Mouse (Mus musculus): Measurements from ENCODE around the gene Dtx1. TPM values are rescaled to one million over a fixed set of nuclear protein-coding genes. Genes with fewer than 3 reads are reported as not detected.

Dtx1 gene
- total and polyA plus RNA-seq, 3 experiments, result 0.05 to 0.09 TPM; not detected in 1

GRCm38 (mm10) chr5:120634131-120634530 is 77.6 kb downstream of the Dtx1 start, which contains the start of gene Cfap73:
TSS of gene Cfap73 (minus strand) at chr5:120634235.
- TF ChIP-seq POLR2AphosphoS5 (IDR thresholded peaks at IDR 0.05; ENCODE audit: insufficient replicate concordance, low read depth, low read length) (no peak), TAL1 (conservative IDR thresholded peaks at IDR 0.05; ENCODE audit: low read depth, low read length) (no peak), GATA2 (IDR thresholded peaks at IDR 0.05; ENCODE audit: borderline replicate concordance, low read depth, low read length) (no peak), CTCF (IDR thresholded peaks at IDR 0.05; ENCODE audit: low read depth, low read length) (no peak), GATA1 (IDR thresholded peaks at IDR 0.05; ENCODE audit: borderline replicate concordance, low read length) (no peak)
- Histone ChIP-seq H3K4me1 (ENCODE audit: insufficient read depth, low read depth, low read length) (peaks cover 14% of the 10 kb centered on the region), H3K36me3 (replicated peaks) (peaks cover 10% of the 10 kb centered on the region), H3K27me3 (ENCODE audit: insufficient read depth, low read length) (peaks cover 44% of the 10 kb centered on the region), H3K4me3 (ENCODE audit: low read depth, low read length) (no peak within 1 kb of the TSS), H3K9me3 (replicated peaks) (peaks cover 12% of the 10 kb centered on the region)
- no peak for ATAC-seq (ENCODE audit: extremely low read depth, insufficient number of reproducible peaks, low FRiP score, poor library complexity, severe bottlenecking)
- DNase-seq (ENCODE audit: low spot score), result no peak

GRCm38 (mm10) chr5:120631892-120632291 is 79.8 kb downstream of the Dtx1 start:
- peaks cover 34% of the 10 kb centered on the region for H3K27me3 ChIP-seq (ENCODE audit: insufficient read depth, low read length)
- peaks cover 30% of the 10 kb centered on the region for H3K36me3 ChIP-seq (replicated peaks)
- DNase-seq (ENCODE audit: low spot score) (no peak), ATAC-seq (ENCODE audit: extremely low read depth, insufficient number of reproducible peaks, low FRiP score, poor library complexity, severe bottlenecking) (no peak)
- H3K4me3 ChIP-seq (ENCODE audit: low read depth, low read length), result no peak overlapping the region
- peaks cover 12% of the 10 kb centered on the region for H3K9me3 ChIP-seq (replicated peaks)
- H3K4me1 ChIP-seq (ENCODE audit: insufficient read depth, low read depth, low read length), result peaks cover 32% of the 10 kb centered on the region
- TF ChIP-seq CTCF (IDR thresholded peaks at IDR 0.05; ENCODE audit: low read depth, low read length) (0 out of 2 replicates have a peak, but pooled peaks have one; percentile 20), TAL1 (conservative IDR thresholded peaks at IDR 0.05; ENCODE audit: low read depth, low read length) (no peak), GATA2 (IDR thresholded peaks at IDR 0.05; ENCODE audit: borderline replicate concordance, low read depth, low read length) (no peak)

DNA sequence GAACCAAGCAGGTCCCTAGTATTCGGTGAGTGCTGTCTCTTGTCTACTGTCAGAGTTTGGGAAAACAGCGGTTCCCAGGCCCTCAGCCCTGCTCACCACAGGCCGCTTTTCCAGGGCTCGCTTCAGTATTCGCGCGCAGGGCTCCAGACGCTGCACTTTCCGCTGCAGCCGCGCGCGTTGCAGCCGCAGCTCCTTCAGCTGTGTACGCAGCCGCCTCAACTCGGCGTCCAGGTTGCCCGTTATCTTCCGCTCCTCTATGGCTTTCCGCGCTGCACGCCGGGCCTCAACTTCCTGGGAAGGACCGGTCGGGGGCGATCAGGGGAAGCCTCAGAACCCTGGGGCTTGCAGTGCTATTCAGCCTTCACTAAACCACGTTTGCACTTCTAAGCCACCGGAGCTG is 80.6 kb downstream of the Dtx1 start:
- H3K27me3 ChIP-seq (ENCODE audit: insufficient read depth, low read length), result peaks cover 31% of the 10 kb centered on the region
- no peak for TF ChIP-seq TAL1 (conservative IDR thresholded peaks at IDR 0.05; ENCODE audit: low read depth, low read length)
- TF ChIP-seq GATA2 (IDR thresholded peaks at IDR 0.05; ENCODE audit: borderline replicate concordance, low read depth, low read length), result no peak
- TF ChIP-seq CTCF (IDR thresholded peaks at IDR 0.05; ENCODE audit: low read depth, low read length), result no peak
- no peak for TF ChIP-seq POLR2AphosphoS5 (IDR thresholded peaks at IDR 0.05; ENCODE audit: insufficient replicate concordance, low read depth, low read length)
- peaks cover 36% of the 10 kb centered on the region for H3K4me1 ChIP-seq (ENCODE audit: insufficient read depth, low read depth, low read length)
- H3K36me3 ChIP-seq (replicated peaks), result peaks cover 37% of the 10 kb centered on the region
- no peak overlapping the region for H3K4me3 ChIP-seq (ENCODE audit: low read depth, low read length)
- no peak for ATAC-seq (ENCODE audit: extremely low read depth, insufficient number of reproducible peaks, low FRiP score, poor library complexity, severe bottlenecking)
- DNase-seq (ENCODE audit: low spot score), result no peak
- H3K9me3 ChIP-seq (replicated peaks), result peaks cover 12% of the 10 kb centered on the region

Other genes starting within 250 kb of the Dtx1 start
- gene Sdsl, start 239.1 kb downstream of the Dtx1 start, total RNA-seq (2014; fragmentation: Nextera tagmentation), result not detected in 2 replicates
- 0.70 and 1.6 TPM in 2 replicates for gene Sdsl, start 239.1 kb downstream of the Dtx1 start, total RNA-seq (2017)
- gene Sdsl, start 239.1 kb downstream of the Dtx1 start, polyA plus RNA-seq (2012), result 0.98 and 1.1 TPM in 2 replicates
- gene Sds, start 235.4 kb downstream of the Dtx1 start, total RNA-seq (2014; fragmentation: Nextera tagmentation), result not detected in 2 replicates
- not detected in 2 replicates for gene Sds, start 235.4 kb downstream of the Dtx1 start, total RNA-seq (2017)
- not detected in 2 replicates for gene Sds, start 235.4 kb downstream of the Dtx1 start, polyA plus RNA-seq (2012)
- 13.2 and 19.6 TPM in 2 replicates for gene Plbd2, start 208.3 kb downstream of the Dtx1 start, total RNA-seq (2014; fragmentation: Nextera tagmentation)
- 8.4 and 8.7 TPM in 2 replicates for gene Plbd2, start 208.3 kb downstream of the Dtx1 start, total RNA-seq (2017)
- gene Plbd2, start 208.3 kb downstream of the Dtx1 start, polyA plus RNA-seq (2012), result 20.6 and 26.1 TPM in 2 replicates
- 5.3 and 6.6 TPM in 2 replicates for gene Slc8b1, start 200.8 kb downstream of the Dtx1 start, total RNA-seq (2014; fragmentation: Nextera tagmentation)
- gene Slc8b1, start 200.8 kb downstream of the Dtx1 start, total RNA-seq (2017), result 3.7 and 6.2 TPM in 2 replicates
- gene Slc8b1, start 200.8 kb downstream of the Dtx1 start, polyA plus RNA-seq (2012), result 3.4 and 3.6 TPM in 2 replicates
- 22.3 and 51.6 TPM in 2 replicates for gene Tpcn1, start 123.3 kb downstream of the Dtx1 start, total RNA-seq (2014; fragmentation: Nextera tagmentation)
- 2.1 and 3.2 TPM in 2 replicates for gene Tpcn1, start 123.3 kb downstream of the Dtx1 start, total RNA-seq (2017)
- 33.2 and 36.0 TPM in 2 replicates for gene Tpcn1, start 123.3 kb downstream of the Dtx1 start, polyA plus RNA-seq (2012)
- not detected in 2 replicates for gene Iqcd, start 122.9 kb downstream of the Dtx1 start, total RNA-seq (2014; fragmentation: Nextera tagmentation)
- 0.35 and 0.60 TPM in 2 replicates for gene Iqcd, start 122.9 kb downstream of the Dtx1 start, total RNA-seq (2017)
- 1.2 and 1.5 TPM in 2 replicates for gene Iqcd, start 122.9 kb downstream of the Dtx1 start, polyA plus RNA-seq (2012)
- 8.4 and 10.5 TPM in 2 replicates for gene Rita1, start 99.3 kb downstream of the Dtx1 start, total RNA-seq (2014; fragmentation: Nextera tagmentation)
- gene Rita1, start 99.3 kb downstream of the Dtx1 start, total RNA-seq (2017), result 9.5 and 13.7 TPM in 2 replicates
- 42.4 and 45.7 TPM in 2 replicates for gene Rita1, start 99.3 kb downstream of the Dtx1 start, polyA plus RNA-seq (2012)
- 16.5 and 24.3 TPM in 2 replicates for gene Ddx54, start 99.2 kb downstream of the Dtx1 start, total RNA-seq (2014; fragmentation: Nextera tagmentation)
- 31.5 and 34.7 TPM in 2 replicates for gene Ddx54, start 99.2 kb downstream of the Dtx1 start, total RNA-seq (2017)
- 103 and 110 TPM in 2 replicates for gene Ddx54, start 99.2 kb downstream of the Dtx1 start, polyA plus RNA-seq (2012)
- gene Cfap73, start 77.7 kb downstream of the Dtx1 start, total RNA-seq (2014; fragmentation: Nextera tagmentation), result not detected in 2 replicates
- gene Cfap73, start 77.7 kb downstream of the Dtx1 start, total RNA-seq (2017), result not detected in 2 replicates
- not detected in 2 replicates for gene Cfap73, start 77.7 kb downstream of the Dtx1 start, polyA plus RNA-seq (2012)
- gene Rasal1, start 63.1 kb downstream of the Dtx1 start, total RNA-seq (2014; fragmentation: Nextera tagmentation), result 5.6 and 13.2 TPM in 2 replicates
- 1.4 and 1.7 TPM in 2 replicates for gene Rasal1, start 63.1 kb downstream of the Dtx1 start, total RNA-seq (2017)
- 10.8 and 13.1 TPM in 2 replicates for gene Rasal1, start 63.1 kb downstream of the Dtx1 start, polyA plus RNA-seq (2012)
- gene Oas2, start 37.9 kb upstream of the Dtx1 start, total RNA-seq (2014; fragmentation: Nextera tagmentation), result 1.7 and 3.5 TPM in 2 replicates
- 2.3 and 2.4 TPM in 2 replicates for gene Oas2, start 37.9 kb upstream of the Dtx1 start, total RNA-seq (2017)
- 0.11 and 0.15 TPM in 2 replicates for gene Oas2, start 37.9 kb upstream of the Dtx1 start, polyA plus RNA-seq (2012)
- 0.97 and 2.0 TPM in 2 replicates for gene Oas3, start 65.7 kb upstream of the Dtx1 start, total RNA-seq (2014; fragmentation: Nextera tagmentation)
- gene Oas3, start 65.7 kb upstream of the Dtx1 start, total RNA-seq (2017), result 0.60 and 0.76 TPM in 2 replicates
- 0.26 and 0.28 TPM in 2 replicates for gene Oas3, start 65.7 kb upstream of the Dtx1 start, polyA plus RNA-seq (2012)
- gene Oas1e, start 83.6 kb upstream of the Dtx1 start, total RNA-seq (2014; fragmentation: Nextera tagmentation), result not detected in 2 replicates
- 0.12 TPM in 1 of 2 replicates, not detected in the other for gene Oas1e, start 83.6 kb upstream of the Dtx1 start, total RNA-seq (2017)
- not detected in 2 replicates for gene Oas1e, start 83.6 kb upstream of the Dtx1 start, polyA plus RNA-seq (2012)
- 9.5 and 10.3 TPM in 2 replicates for gene Oas1c, start 100.6 kb upstream of the Dtx1 start, total RNA-seq (2014; fragmentation: Nextera tagmentation)
- gene Oas1c, start 100.6 kb upstream of the Dtx1 start, total RNA-seq (2017), result 4.3 and 6.4 TPM in 2 replicates
- gene Oas1c, start 100.6 kb upstream of the Dtx1 start, polyA plus RNA-seq (2012), result 0.25 and 0.29 TPM in 2 replicates
- not detected in 2 replicates for gene Oas1f, start 135.4 kb upstream of the Dtx1 start, total RNA-seq (2014; fragmentation: Nextera tagmentation)
- not detected in 2 replicates for gene Oas1f, start 135.4 kb upstream of the Dtx1 start, total RNA-seq (2017)
- not detected in 2 replicates for gene Oas1f, start 135.4 kb upstream of the Dtx1 start, polyA plus RNA-seq (2012)
- gene Oas1h, start 149.5 kb upstream of the Dtx1 start, total RNA-seq (2014; fragmentation: Nextera tagmentation), result not detected in 2 replicates
- gene Oas1h, start 149.5 kb upstream of the Dtx1 start, total RNA-seq (2017), result not detected in 2 replicates
- not detected in 2 replicates for gene Oas1h, start 149.5 kb upstream of the Dtx1 start, polyA plus RNA-seq (2012)
- not detected in 2 replicates for gene Oas1g, start 175.7 kb upstream of the Dtx1 start, total RNA-seq (2014; fragmentation: Nextera tagmentation)
- 0.23 TPM in 1 of 2 replicates, not detected in the other for gene Oas1g, start 175.7 kb upstream of the Dtx1 start, total RNA-seq (2017)
- not detected in 2 replicates for gene Oas1g, start 175.7 kb upstream of the Dtx1 start, polyA plus RNA-seq (2012)
- gene Oas1a, start 195.6 kb upstream of the Dtx1 start, total RNA-seq (2014; fragmentation: Nextera tagmentation), result not detected in 2 replicates
- 0.33 and 0.70 TPM in 2 replicates for gene Oas1a, start 195.6 kb upstream of the Dtx1 start, total RNA-seq (2017)
- gene Oas1a, start 195.6 kb upstream of the Dtx1 start, polyA plus RNA-seq (2012), result 0.11 and 0.13 TPM in 2 replicates
- gene Oas1d, start 202.6 kb upstream of the Dtx1 start, total RNA-seq (2014; fragmentation: Nextera tagmentation), result not detected in 2 replicates
- gene Oas1d, start 202.6 kb upstream of the Dtx1 start, total RNA-seq (2017), result 0.05 and 0.12 TPM in 2 replicates
- not detected in 2 replicates for gene Oas1d, start 202.6 kb upstream of the Dtx1 start, polyA plus RNA-seq (2012)